Mouse (Mus musculus) frontal cortex, postnatal 25 days (tissue): ENCODE data around the gene Pard3.

ENCODE experiments used
- DNase-seq, 2 experiments: peaks; one replicate each; pipeline ENCODE4 v3.0.0; 2022; ENCODE audit warnings: low spot score in 2 of 2

The Pard3 gene

DNA sequence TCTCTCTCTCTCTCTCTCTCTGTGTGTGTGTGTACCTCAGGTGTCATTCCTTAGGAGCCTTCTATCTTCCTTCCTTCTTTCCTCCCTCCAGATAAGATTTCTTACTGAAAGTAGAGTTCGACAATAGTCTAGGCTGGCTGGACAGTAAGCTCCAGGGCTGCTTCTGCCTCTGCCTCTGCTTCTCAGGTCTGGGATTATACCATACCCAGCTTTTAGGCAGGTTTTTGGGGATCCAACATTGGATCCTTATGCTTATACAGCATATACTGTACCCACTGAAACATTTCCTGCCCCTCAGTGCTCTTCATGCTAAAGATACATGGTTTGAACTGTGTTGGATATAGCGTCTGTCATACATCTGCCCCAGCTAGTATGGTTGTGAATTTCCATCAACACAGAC lies 536.9 kb downstream of the Pard3 start:
- DNase-seq, result no peak

DNA sequence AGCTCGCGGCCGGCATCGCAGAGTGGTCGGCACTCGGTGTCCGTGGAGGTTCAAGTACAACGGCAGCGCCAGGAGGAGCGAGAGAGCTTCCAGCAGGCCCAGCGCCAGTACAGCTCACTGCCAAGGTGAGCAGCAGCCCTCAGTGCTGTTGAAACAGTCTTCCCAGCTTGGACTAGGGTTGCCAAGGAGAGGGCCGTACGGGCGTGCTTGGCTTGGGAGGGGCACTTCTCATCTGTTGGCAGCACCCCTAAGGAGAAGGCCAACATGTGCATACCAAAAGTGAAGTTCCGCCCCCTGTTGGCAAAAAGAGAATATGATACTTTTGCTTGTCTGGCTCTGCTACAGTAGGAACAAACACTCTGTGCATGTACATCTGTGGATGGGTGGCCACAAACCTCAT lies 539.4 kb downstream of the Pard3 start:
- no peak for DNase-seq

- DNase-seq, result no peak
Observed at GRCm38 (mm10) chr8:127608541-127609270, 545.0 kb downstream of the Pard3 start.

GRCm38 (mm10) chr8:127609316-127609715 lies 545.6 kb downstream of the Pard3 start:
- no peak for DNase-seq

- peak in 1 of 2 experiments; percentile 32 for DNase-seq
Observed at GRCm38 (mm10) chr8:127614206-127614605, 550.5 kb downstream of the Pard3 start.

GRCm38 (mm10) chr8:127616681-127617080 lies 553.0 kb downstream of the Pard3 start:
- DNase-seq, result no peak

DNA sequence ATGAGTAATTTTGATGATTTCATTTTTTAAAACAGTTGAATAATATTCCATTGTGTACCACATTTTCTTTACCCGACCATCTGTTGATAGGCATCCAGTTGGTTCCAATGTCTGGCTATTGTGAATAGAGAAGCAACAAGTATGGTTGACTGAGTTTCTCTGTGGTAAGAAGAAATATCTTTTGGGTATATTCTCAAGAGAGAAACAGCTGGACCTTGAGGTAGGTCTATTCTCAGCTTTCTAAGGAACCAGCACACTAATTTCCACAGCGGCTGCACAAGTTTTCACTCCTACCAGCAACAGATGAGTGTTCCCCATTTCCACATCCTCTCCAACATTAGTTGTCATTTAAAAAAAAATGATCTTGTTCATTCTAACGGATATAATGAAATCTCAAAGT lies 558.4 kb downstream of the Pard3 start:
- no peak for DNase-seq

DNA sequence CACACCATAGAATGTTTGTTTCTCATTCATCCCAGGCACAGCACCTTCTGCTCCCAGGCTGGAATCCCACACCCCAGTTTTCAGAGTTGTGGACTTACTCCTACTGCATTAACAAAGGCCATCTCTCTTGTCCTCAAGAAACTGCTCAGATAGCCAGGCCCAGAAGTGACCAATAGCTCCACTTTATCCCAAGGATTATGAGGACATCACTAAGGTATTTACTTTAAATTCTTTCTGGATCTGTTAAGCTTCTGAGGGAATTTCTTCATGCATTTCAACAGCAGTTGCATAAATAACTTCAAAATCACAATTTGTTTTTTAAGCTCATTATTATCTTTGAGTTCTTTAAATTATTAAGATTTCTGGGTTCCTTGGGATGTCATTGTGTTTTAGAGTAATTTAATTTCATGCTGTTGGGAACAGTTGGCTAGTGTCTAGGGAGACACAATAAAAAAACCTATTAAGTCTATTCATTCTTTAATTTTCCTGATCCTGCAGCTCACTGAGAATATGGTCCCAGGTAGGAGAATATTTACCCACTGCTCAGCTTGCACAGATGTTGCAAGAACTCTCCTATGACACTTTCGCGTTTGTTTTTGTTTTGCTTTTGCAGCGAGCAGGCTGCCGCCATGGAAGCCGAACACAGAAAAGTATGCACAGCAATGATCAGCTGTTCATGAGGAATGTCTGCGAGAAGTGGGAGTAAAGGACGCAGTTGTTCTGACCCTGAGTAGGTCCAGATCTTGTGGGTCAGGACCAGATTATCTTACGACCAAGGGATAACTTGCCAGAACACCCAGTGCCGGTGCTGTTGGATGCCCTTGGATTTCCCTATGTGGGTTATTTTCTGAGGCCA lies 574.8 kb downstream of the Pard3 start:
- no peak for DNase-seq

DNA sequence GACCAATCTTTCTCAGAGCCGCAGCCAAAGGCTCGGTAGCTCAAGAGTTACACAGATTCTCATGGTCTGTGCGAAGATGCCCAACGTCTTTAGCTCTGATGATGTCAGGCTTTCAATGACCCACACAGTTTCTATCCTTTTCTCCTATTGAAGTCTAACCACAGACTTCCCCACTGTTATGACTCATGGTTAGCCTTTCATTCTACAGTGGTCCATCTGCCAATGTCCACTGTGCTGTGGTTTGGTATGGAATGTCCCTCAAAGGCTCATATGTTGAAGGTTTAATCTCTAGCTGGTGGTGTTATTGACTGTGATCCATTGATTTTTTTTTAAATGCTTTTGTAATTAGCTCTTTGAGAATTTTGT lies 575.4 kb downstream of the Pard3 start:
- no peak for DNase-seq

DNA sequence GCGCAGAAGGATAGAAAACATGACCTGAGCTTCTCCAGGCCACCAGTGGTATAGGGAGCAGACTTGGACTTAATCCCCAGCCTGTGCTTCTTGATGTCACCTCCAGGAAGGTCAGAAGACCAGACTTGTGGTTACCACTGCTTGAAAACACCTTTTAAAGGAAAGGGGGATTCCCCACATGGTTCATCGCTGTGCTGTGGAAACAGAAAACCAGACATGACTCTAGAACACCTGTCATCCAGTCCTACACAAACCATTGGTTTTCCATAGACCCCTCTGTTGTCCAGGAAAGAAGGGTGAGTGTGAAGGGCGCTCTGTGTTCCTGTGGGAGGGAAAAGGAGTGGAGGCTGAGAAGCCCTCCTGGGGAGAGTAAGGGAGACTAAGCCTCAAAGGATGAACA lies 591.9 kb downstream of the Pard3 start:
- DNase-seq, result no peak
